Mouse (Mus musculus): Measurements from ENCODE around the gene Slc46a3. TPM values are rescaled to one million over a fixed set of nuclear protein-coding genes. Genes with fewer than 3 reads are reported as not detected.
A peak's percentile ranks its signal among the peaks of the same experiment; 100 is the strongest.

Slc46a3 gene
- total RNA-seq, 2 experiments from 2014 or later: 21.2 to 33.8 TPM

- peak; percentile 83 for ATAC-seq (ENCODE audit: poor library complexity, severe bottlenecking)
Measured at GRCm38 (mm10) chr5:147848164-147848863, 46.3 kb downstream of the Slc46a3 start.

GRCm38 (mm10) chr5:147847361-147847760 lies 47.3 kb downstream of the Slc46a3 start:
- ATAC-seq (ENCODE audit: poor library complexity, severe bottlenecking): no peak

- peak; percentile 55 for ATAC-seq (ENCODE audit: poor library complexity, severe bottlenecking)
Measured at GRCm38 (mm10) chr5:147845319-147845718, 49.3 kb downstream of the Slc46a3 start.

- ATAC-seq (ENCODE audit: poor library complexity, severe bottlenecking): 0 out of 2 replicates have a peak, but pooled peaks have one; percentile 12
Measured at GRCm38 (mm10) chr5:147843340-147843739, 51.3 kb downstream of the Slc46a3 start.

- ATAC-seq (ENCODE audit: poor library complexity, severe bottlenecking): peak; percentile 93
Measured at GRCm38 (mm10) chr5:147839418-147839817, 55.2 kb downstream of the Slc46a3 start.

- ATAC-seq (ENCODE audit: poor library complexity, severe bottlenecking): no peak
Measured at GRCm38 (mm10) chr5:147834841-147835500, 59.6 kb downstream of the Slc46a3 start.

GRCm38 (mm10) chr5:147832842-147833241 lies 61.8 kb downstream of the Slc46a3 start:
- no peak for ATAC-seq (ENCODE audit: poor library complexity, severe bottlenecking)

- no peak for ATAC-seq (ENCODE audit: poor library complexity, severe bottlenecking)
Measured at GRCm38 (mm10) chr5:147828846-147829245, 65.8 kb downstream of the Slc46a3 start.

Other genes starting within 250 kb of the Slc46a3 start
- gene Flt1, start 168.8 kb downstream of the Slc46a3 start, total RNA-seq (2015): 2.1 and 2.3 TPM in 2 replicates
- gene Flt1, start 168.8 kb downstream of the Slc46a3 start, total RNA-seq (2017): 2.9 and 5.3 TPM in 2 replicates
- gene Pomp, start 34.4 kb downstream of the Slc46a3 start, total RNA-seq (2015): 253 and 319 TPM in 2 replicates
- 198 and 242 TPM in 2 replicates for gene Pomp, start 34.4 kb downstream of the Slc46a3 start, total RNA-seq (2017)
- 0.78 and 1.6 TPM in 2 replicates for gene Mtus2, start 62.5 kb upstream of the Slc46a3 start, total RNA-seq (2015)
- gene Mtus2, start 62.5 kb upstream of the Slc46a3 start, total RNA-seq (2017): 0.04 and 1.1 TPM in 2 replicates

All from megakaryocyte, adult 5-6 weeks (primary cell).